In the genomic region with DNA sequence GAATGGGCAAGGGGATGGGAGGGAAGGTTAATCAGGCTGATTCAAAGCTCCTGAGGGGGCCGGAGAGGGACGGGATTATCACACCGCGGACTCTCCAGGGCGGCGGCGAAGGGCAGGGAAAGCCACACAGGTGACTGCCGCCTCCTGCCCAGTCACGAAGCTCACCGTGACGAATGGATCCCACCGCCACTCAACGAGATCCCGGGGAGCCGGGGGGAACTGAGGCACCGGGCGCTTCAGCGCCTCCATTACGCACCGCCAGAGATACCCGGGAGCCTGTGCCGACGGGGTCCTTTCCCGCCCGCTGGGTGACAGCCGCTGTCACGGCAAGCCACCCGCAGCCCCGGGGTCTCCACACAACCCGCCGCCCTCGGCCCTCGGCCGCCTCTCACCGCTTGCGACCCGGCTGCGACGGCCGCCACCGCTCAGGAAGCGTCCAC, we compare ENCODE assay signal across 8 mouse cellular contexts. TPM values are rescaled to one million over a fixed set of nuclear protein-coding genes. Genes with fewer than 3 reads are reported as not detected.
DNase-seq lines count a peak whose midpoint lies in the region; ATAC-seq and TF ChIP-seq lines count a peak whose summit lies in the region.

No protein-coding gene starts in this region.

- peak overlapping the region; percentile 89 for H3K9ac ChIP-seq in forebrain, embryonic 12.5 days
- peak overlapping the region; percentile 84 for H3K9ac ChIP-seq in liver, adult 2 months (ENCODE audit: low read depth, low read length)

- H3K4me1 ChIP-seq in forebrain, embryonic 12.5 days = peaks cover 24% of the 10 kb centered on the region
- peaks cover 3% of the 10 kb centered on the region for H3K4me1 ChIP-seq in liver, adult 2 months (ENCODE audit: control insufficient read depth, insufficient read depth, low read length)
- peaks cover 3% of the 10 kb centered on the region for H3K4me1 ChIP-seq in olfactory bulb, adult 2 months (ENCODE audit: control insufficient read depth, insufficient read depth, low read length)

- H3K4me2 ChIP-seq in forebrain, embryonic 12.5 days = peak overlapping the region; percentile 76

- DNase-seq in cerebellum, adult 9-10 months = peak; percentile 69
- no peak for DNase-seq in cerebellum, adult 9-11 months
- peak; percentile 26 for DNase-seq in ovary, postnatal 10 days (ENCODE audit: low spot score)
- no peak for DNase-seq in ovary, postnatal 14 days (ENCODE audit: low spot score)
- DNase-seq in liver, adult 2 months (ENCODE audit: extremely low read depth, low read depth, low spot score) = no peak
- no peak for DNase-seq in adrenal gland, postnatal 25 days

- H3K4me3 ChIP-seq in forebrain, embryonic 12.5 days (replicated peaks) = peak overlapping the region; percentile 95
- H3K4me3 ChIP-seq in liver, adult 2 months (ENCODE audit: insufficient read depth, low read depth, low read length) = peak overlapping the region; percentile 89
- H3K4me3 ChIP-seq in olfactory bulb, adult 2 months (ENCODE audit: insufficient read depth, low read depth, low read length) = peak overlapping the region; percentile 69

- peak overlapping the region; percentile 91 for H3K27ac ChIP-seq in forebrain, embryonic 12.5 days
- H3K27ac ChIP-seq in liver, adult 2 months (replicated peaks; ENCODE audit: insufficient read depth, low read depth, low read length) = peak overlapping the region; percentile 63
- peak overlapping the region; percentile 59 for H3K27ac ChIP-seq in olfactory bulb, adult 2 months (ENCODE audit: insufficient read depth, low read depth, low read length)

- peak; percentile 79; the same call in 1 of the 2 replicates for ATAC-seq in forebrain, embryonic 12.5 days (ENCODE audit: low FRiP score)

- H3K36me3 ChIP-seq in forebrain, embryonic 12.5 days (replicated peaks) = peaks cover 17% of the 10 kb centered on the region
- H3K36me3 ChIP-seq in liver, adult 2 months (ENCODE audit: control insufficient read depth, insufficient read depth, low read length) = peaks cover 3% of the 10 kb centered on the region; the same call in 1 of the 2 replicates

- TF ChIP-seq CTCF in liver, adult 2 months (IDR thresholded peaks at IDR 0.05; ENCODE audit: low read depth, low read length) = no peak
- TF ChIP-seq CTCF in olfactory bulb, adult 2 months (IDR thresholded peaks at IDR 0.05; ENCODE audit: insufficient read depth, low read depth, low read length) = no peak

- peaks cover 5% of the 10 kb centered on the region; the same call in 1 of the 2 replicates for H3K79me2 ChIP-seq in liver, adult 2 months (ENCODE audit: control insufficient read depth, insufficient read depth, low read length)

- no peaks in the 10 kb centered on the region for H3K27me3 ChIP-seq in forebrain, embryonic 12.5 days
- H3K27me3 ChIP-seq in liver, adult 2 months (ENCODE audit: control insufficient read depth, insufficient read depth, low read length) = no peaks in the 10 kb centered on the region

- under 1% methylated on average over 42 of the region's 42 CpGs for WGBS in forebrain, embryonic 12.5 days
- under 1% methylated on average over 41 of the region's 42 CpGs for WGBS in liver, adult 2 months
- under 1% methylated on average over 42 of the region's 42 CpGs for WGBS in olfactory bulb, adult 2 months

- no peak for TF ChIP-seq POLR2A in liver, adult 2 months (IDR thresholded peaks at IDR 0.05; ENCODE audit: extremely low read depth, insufficient read depth, low read length)
- TF ChIP-seq POLR2A in olfactory bulb, adult 2 months (IDR thresholded peaks at IDR 0.05; ENCODE audit: insufficient read depth, low read depth, low read length) = no peak

- H3K9me3 ChIP-seq in forebrain, embryonic 12.5 days = no peaks in the 10 kb centered on the region

RNA-seq across cellular contexts. Expression of gene Synj1, which starts 0.5 kb away (rescaled TPM):
- polyA plus RNA-seq in forebrain, embryonic 12.5 days (2016; fragmentation: Nextera tagmentation; extraction: Ambion mirVana) = 25.2 and 26.6 TPM in 2 replicates
- 7.5 and 8.1 TPM in 2 replicates for total RNA-seq in liver, adult 2 months (2014; rRNA removed)
- polyA plus RNA-seq in liver, adult 2 months (2012; rRNA removed) = 6.2 and 6.6 TPM in 2 replicates
- polyA plus RNA-seq in olfactory bulb, adult 2 months (2012; ENCODE audit: insufficient read depth, insufficient read length, low replicate concordance, missing spikeins) = 104 and 252 TPM in 2 replicates
- 45.3 and 49.3 TPM in 2 replicates for total RNA-seq in adrenal gland, postnatal 25 days (2021)

RNA-seq across cellular contexts. Expression of gene Paxbp1, which starts 33.7 kb away (rescaled TPM):
- polyA plus RNA-seq in forebrain, embryonic 12.5 days (2016; fragmentation: Nextera tagmentation; extraction: Ambion mirVana) = 105 TPM in 2 replicates
- 24.1 and 26.1 TPM in 2 replicates for total RNA-seq in liver, adult 2 months (2014; rRNA removed)
- polyA plus RNA-seq in liver, adult 2 months (2012; rRNA removed) = 4.8 and 8.1 TPM in 2 replicates
- 732 TPM in 1 of 2 replicates, not detected in the other for polyA plus RNA-seq in olfactory bulb, adult 2 months (2012; ENCODE audit: insufficient read depth, insufficient read length, low replicate concordance, missing spikeins)
- 71.2 and 74.6 TPM in 2 replicates for total RNA-seq in adrenal gland, postnatal 25 days (2021)

Comparison
In these comparisons a context has a peak if more than half of its experiments do, and no peak if none do; other contexts are left out.
1. DNase-seq: peak in cerebellum, adult 9-10 months (single experiment) and ovary, postnatal 10 days (single experiment); none in cerebellum, adult 9-11 months (single experiment), ovary, postnatal 14 days (single experiment), liver, adult 2 months (single experiment) and adrenal gland, postnatal 25 days (single experiment).
2. Peak in every context shown above with its lines, with median percentiles within 50 percentile points of each other: H3K27ac ChIP-seq and H3K4me3 ChIP-seq.